Mouse (Mus musculus): Measurements from ENCODE around the gene Fam216a. TPM values are rescaled to one million over a fixed set of nuclear protein-coding genes. Genes with fewer than 3 reads are reported as not detected.
A peak's percentile ranks its signal among the peaks of the same experiment; 100 is the strongest.
"Not testable (repeated sequence)": the region's sequence is repeated elsewhere in the genome, so short reads cannot be mapped to it uniquely, and the experiment has no call there.

Fam216a gene
- polyA plus RNA-seq, 1 experiment from 2014 or later = 140 TPM

GRCm38 (mm10) chr5:122319474-122320204, 52.5 kb downstream of the Fam216a start:
- ATAC-seq = no peak
- Histone ChIP-seq H3K4me2 (ENCODE audit: low read length) (no peak overlapping the region), H3K4me3 (ENCODE audit: low read length) (no peak overlapping the region), H3K27me3 (replicated peaks; ENCODE audit: control insufficient read depth, insufficient read depth, low read length) (no peaks in the 10 kb centered on the region), H3K9me3 (ENCODE audit: control insufficient read depth, low read length) (no peaks in the 10 kb centered on the region), H3K36me3 (ENCODE audit: control insufficient read depth, insufficient read depth, low read length) (peaks cover 7% of the 10 kb centered on the region), H3K9ac (ENCODE audit: low read depth, low read length) (no peak overlapping the region), H3K4me1 (ENCODE audit: control insufficient read depth, insufficient read depth, low read depth, low read length) (peaks cover 5% of the 10 kb centered on the region; the same call in 1 of the 2 replicates), H3K27ac (ENCODE audit: low read depth, low read length) (no peak overlapping the region)
- WGBS = 78% methylated on average over 14 of the region's 14 CpGs

DNA sequence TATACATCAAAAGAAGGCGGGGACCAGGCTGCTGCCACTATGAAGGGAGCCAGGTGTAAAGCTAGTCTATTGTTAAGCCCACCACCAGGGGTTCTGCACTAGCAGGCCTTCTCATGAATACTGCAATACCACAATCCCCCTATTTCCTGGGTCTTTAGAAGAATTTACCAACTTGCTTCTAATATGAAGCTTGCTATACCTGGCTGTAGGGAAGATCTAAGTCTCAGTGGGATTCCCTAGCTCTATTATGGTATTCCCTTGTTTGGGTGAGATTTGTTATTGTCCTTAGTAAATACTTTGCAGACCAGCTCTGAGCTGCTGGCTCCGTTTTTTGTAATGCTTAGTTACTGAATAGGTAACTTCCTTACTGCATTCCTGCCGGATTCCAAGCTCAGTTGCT, 53.2 kb downstream of the Fam216a start:
- ATAC-seq; H3K4me1 ChIP-seq (ENCODE audit: control insufficient read depth, insufficient read depth, low read depth, low read length); H3K9ac ChIP-seq (ENCODE audit: low read depth, low read length); H3K36me3 ChIP-seq (ENCODE audit: control insufficient read depth, insufficient read depth, low read length); H3K27ac ChIP-seq (ENCODE audit: low read depth, low read length); H3K9me3 ChIP-seq (ENCODE audit: control insufficient read depth, low read length); H3K4me2 ChIP-seq (ENCODE audit: low read length); H3K27me3 ChIP-seq (replicated peaks; ENCODE audit: control insufficient read depth, insufficient read depth, low read length); H3K4me3 ChIP-seq (ENCODE audit: low read length): not testable (repeated sequence)
- 74% methylated on average over 3 of the region's 3 CpGs for WGBS

GRCm38 (mm10) chr5:122318100-122318499, 54.1 kb downstream of the Fam216a start:
- WGBS = 76% methylated on average over 3 of the region's 3 CpGs
- no peaks in the 10 kb centered on the region for H3K27me3 ChIP-seq (replicated peaks; ENCODE audit: control insufficient read depth, insufficient read depth, low read length)
- H3K9ac ChIP-seq (ENCODE audit: low read depth, low read length) = no peak overlapping the region
- no peaks in the 10 kb centered on the region for H3K9me3 ChIP-seq (ENCODE audit: control insufficient read depth, low read length)
- H3K4me2 ChIP-seq (ENCODE audit: low read length) = no peak overlapping the region
- H3K36me3 ChIP-seq (ENCODE audit: control insufficient read depth, insufficient read depth, low read length) = peaks cover 7% of the 10 kb centered on the region
- H3K4me3 ChIP-seq (ENCODE audit: low read length) = no peak overlapping the region
- peaks cover 5% of the 10 kb centered on the region; the same call in 1 of the 2 replicates for H3K4me1 ChIP-seq (ENCODE audit: control insufficient read depth, insufficient read depth, low read depth, low read length)
- H3K27ac ChIP-seq (ENCODE audit: low read depth, low read length) = no peak overlapping the region
- ATAC-seq = no peak

DNA sequence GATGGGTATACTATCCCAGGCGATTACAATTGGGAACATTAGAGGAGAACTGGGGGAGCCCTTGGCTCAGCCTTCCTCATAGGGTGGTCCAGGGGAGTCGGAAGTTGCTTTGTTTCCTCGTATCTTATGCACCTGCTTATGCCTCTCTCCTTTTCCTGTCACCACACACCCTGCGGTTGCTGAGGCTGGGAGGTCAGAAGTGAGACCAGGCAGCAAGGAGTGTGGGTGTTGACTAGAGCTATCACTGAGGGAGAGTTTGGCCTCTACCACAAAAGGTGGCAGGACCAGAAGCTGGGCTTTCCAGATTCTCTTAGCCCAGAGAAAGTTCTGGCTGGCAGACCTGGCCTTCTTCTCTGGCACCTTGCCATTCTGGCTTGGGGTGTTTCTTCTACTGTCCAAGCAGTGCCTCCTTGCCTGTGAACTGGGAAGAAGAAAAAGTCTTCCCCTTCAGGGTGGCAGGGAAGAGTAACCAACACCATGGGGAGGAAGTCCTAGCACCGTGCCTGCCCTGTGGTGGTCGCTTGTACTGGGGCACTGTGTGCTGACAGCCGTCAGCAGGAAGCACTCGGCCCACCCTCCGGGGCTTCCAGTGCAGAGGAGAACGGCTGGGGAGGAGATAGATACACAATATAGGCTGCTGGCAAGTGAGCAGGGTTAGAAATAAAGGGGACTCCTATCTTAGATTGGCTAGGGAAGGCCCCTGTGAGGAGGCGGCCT, 54.7 kb downstream of the Fam216a start:
- Histone ChIP-seq H3K36me3 (ENCODE audit: control insufficient read depth, insufficient read depth, low read length) (peaks cover 7% of the 10 kb centered on the region), H3K27me3 (replicated peaks; ENCODE audit: control insufficient read depth, insufficient read depth, low read length) (no peaks in the 10 kb centered on the region), H3K27ac (ENCODE audit: low read depth, low read length) (no peak overlapping the region), H3K9ac (ENCODE audit: low read depth, low read length) (no peak overlapping the region), H3K4me2 (ENCODE audit: low read length) (no peak overlapping the region), H3K4me3 (ENCODE audit: low read length) (no peak overlapping the region), H3K9me3 (ENCODE audit: control insufficient read depth, low read length) (no peaks in the 10 kb centered on the region), H3K4me1 (ENCODE audit: control insufficient read depth, insufficient read depth, low read depth, low read length) (peaks cover 5% of the 10 kb centered on the region; the same call in 1 of the 2 replicates)
- ATAC-seq = no peak
- WGBS = 77% methylated on average over 11 of the region's 11 CpGs

DNA sequence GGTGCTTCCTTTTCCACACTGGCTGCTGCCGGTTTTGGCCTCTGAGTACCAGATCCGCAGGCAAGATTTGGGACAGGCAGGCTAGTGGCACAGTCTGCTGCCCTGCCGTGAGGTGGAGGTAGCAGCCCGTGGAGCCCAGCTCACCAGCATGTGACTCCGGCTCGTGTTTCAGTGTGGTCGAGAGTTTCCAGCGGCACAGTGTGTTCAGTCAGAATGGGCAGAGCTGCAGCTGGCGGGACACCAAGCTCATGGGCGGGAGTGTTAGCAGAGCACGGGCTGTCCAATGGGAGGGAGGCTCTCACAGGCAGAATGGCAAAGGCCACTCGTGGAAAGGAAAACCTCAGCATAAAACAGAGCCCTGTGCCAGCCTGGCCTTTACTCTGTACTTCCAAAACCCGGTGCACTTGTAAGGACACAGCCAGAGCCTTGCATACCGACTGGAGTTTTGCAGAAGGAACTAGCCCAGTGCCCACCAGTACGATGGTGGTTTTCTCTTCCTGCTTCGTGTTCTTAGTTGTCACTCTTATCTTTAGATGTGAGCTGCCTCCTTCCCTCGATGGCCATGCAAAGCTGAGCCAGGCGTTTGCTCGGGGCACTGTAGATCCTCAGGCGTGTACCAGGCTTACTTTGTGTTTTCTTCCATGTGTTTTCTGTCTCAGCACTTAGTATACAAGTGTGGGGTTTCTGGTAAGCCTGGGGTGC, 57.0 kb downstream of the Fam216a start:
- no peaks in the 10 kb centered on the region for H3K27me3 ChIP-seq (replicated peaks; ENCODE audit: control insufficient read depth, insufficient read depth, low read length)
- H3K4me1 ChIP-seq (ENCODE audit: control insufficient read depth, insufficient read depth, low read depth, low read length) = peaks cover 5% of the 10 kb centered on the region; the same call in 1 of the 2 replicates
- no peaks in the 10 kb centered on the region for H3K9me3 ChIP-seq (ENCODE audit: control insufficient read depth, low read length)
- WGBS = 69% methylated on average over 20 of the region's 20 CpGs
- H3K4me3 ChIP-seq (ENCODE audit: low read length) = no peak overlapping the region
- ATAC-seq = peak; percentile 87
- no peak overlapping the region for H3K9ac ChIP-seq (ENCODE audit: low read depth, low read length)
- H3K4me2 ChIP-seq (ENCODE audit: low read length) = no peak overlapping the region
- H3K36me3 ChIP-seq (ENCODE audit: control insufficient read depth, insufficient read depth, low read length) = peaks cover 7% of the 10 kb centered on the region; the same call in 1 of the 2 replicates
- peak overlapping the region; percentile 23; the same call in 1 of the 2 replicates for H3K27ac ChIP-seq (ENCODE audit: low read depth, low read length)

Other genes starting within 250 kb of the Fam216a start
- 0.19 and 0.20 TPM in 2 replicates for gene Ccdc63, start 231.5 kb downstream of the Fam216a start, polyA plus RNA-seq (2015; fragmentation: Nextera tagmentation; extraction: Ambion mirVana)
- gene Ppp1cc, start 214.1 kb downstream of the Fam216a start, polyA plus RNA-seq (2015; fragmentation: Nextera tagmentation; extraction: Ambion mirVana) = 182 and 185 TPM in 2 replicates
- 1.1 and 1.5 TPM in 2 replicates for gene Hvcn1, start 165.6 kb downstream of the Fam216a start, polyA plus RNA-seq (2015; fragmentation: Nextera tagmentation; extraction: Ambion mirVana)
- gene Tctn1, start 107.9 kb downstream of the Fam216a start, polyA plus RNA-seq (2015; fragmentation: Nextera tagmentation; extraction: Ambion mirVana) = 5.3 and 6.0 TPM in 2 replicates
- gene Pptc7, start 88.0 kb downstream of the Fam216a start, polyA plus RNA-seq (2015; fragmentation: Nextera tagmentation; extraction: Ambion mirVana) = 6.5 and 8.1 TPM in 2 replicates
- 17.7 and 20.1 TPM in 2 replicates for gene Rad9b, start 18.1 kb downstream of the Fam216a start, polyA plus RNA-seq (2015; fragmentation: Nextera tagmentation; extraction: Ambion mirVana)
- gene Vps29, start 18.0 kb downstream of the Fam216a start, polyA plus RNA-seq (2015; fragmentation: Nextera tagmentation; extraction: Ambion mirVana) = 314 and 353 TPM in 2 replicates
- 35.3 and 40.9 TPM in 2 replicates for gene Gpn3, start 488 bp downstream of the Fam216a start, polyA plus RNA-seq (2015; fragmentation: Nextera tagmentation; extraction: Ambion mirVana)
- gene Arpc3, start 19.5 kb upstream of the Fam216a start, polyA plus RNA-seq (2015; fragmentation: Nextera tagmentation; extraction: Ambion mirVana) = 139 and 158 TPM in 2 replicates
- 47.3 and 51.2 TPM in 2 replicates for gene Anapc7, start 49.3 kb upstream of the Fam216a start, polyA plus RNA-seq (2015; fragmentation: Nextera tagmentation; extraction: Ambion mirVana)
- 47.2 and 50.2 TPM in 2 replicates for gene Atp2a2, start 129.9 kb upstream of the Fam216a start, polyA plus RNA-seq (2015; fragmentation: Nextera tagmentation; extraction: Ambion mirVana)
- 54.5 and 58.0 TPM in 2 replicates for gene Ift81, start 242.2 kb upstream of the Fam216a start, polyA plus RNA-seq (2015; fragmentation: Nextera tagmentation; extraction: Ambion mirVana)

All from hindbrain, embryonic 16.5 days (tissue).